Mouse (Mus musculus) adrenal gland, postnatal 10 days (tissue): ENCODE data around the gene Hdac4. TPM values are rescaled to one million over a fixed set of nuclear protein-coding genes. Genes with fewer than 3 reads are reported as not detected.

Experiments used
- DNase-seq: peaks from one replicate; pipeline ENCODE4 v3.0.0; 2021; ENCODE audit warnings: mixed read lengths
- total RNA-seq, 2 experiments: library from RNA; stranded (reverse); gene quantifications; 2 replicates each; pipeline ENCODE4 v1.2.3; 2021

Hdac4 gene
- total RNA-seq, 2 experiments from 2014 or later = 55.3 to 74.5 TPM

GRCm38 (mm10) chr1:92130470-92131100 is 64.9 kb downstream of the Hdac4 start:
- peak; percentile 85 for DNase-seq

- DNase-seq = no peak
Measured at GRCm38 (mm10) chr1:92129751-92130150, 65.7 kb downstream of the Hdac4 start.

DNA sequence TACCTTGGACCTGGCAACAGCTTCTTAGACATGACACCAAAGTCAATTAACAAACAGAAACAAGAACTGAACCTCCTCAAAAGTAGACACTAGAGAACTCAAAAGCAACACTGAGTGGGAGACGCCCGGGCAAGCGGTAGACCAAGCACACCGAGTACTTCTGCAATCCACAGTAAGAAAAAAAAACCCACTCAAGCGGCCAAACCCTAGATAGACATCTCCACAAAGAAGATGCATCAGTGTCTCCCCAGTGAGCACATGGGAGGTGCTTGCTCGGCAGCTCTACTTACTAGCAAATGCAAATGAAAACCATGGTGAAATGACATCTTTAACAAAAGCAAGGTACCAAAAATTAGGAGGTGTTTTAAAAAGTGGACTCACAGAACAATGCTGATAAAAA is 67.7 kb downstream of the Hdac4 start:
- no peak for DNase-seq

- DNase-seq = no peak
Measured at GRCm38 (mm10) chr1:92127366-92127765, 68.1 kb downstream of the Hdac4 start.

- no peak for DNase-seq
Measured at GRCm38 (mm10) chr1:92124497-92125201, 70.8 kb downstream of the Hdac4 start.

DNA sequence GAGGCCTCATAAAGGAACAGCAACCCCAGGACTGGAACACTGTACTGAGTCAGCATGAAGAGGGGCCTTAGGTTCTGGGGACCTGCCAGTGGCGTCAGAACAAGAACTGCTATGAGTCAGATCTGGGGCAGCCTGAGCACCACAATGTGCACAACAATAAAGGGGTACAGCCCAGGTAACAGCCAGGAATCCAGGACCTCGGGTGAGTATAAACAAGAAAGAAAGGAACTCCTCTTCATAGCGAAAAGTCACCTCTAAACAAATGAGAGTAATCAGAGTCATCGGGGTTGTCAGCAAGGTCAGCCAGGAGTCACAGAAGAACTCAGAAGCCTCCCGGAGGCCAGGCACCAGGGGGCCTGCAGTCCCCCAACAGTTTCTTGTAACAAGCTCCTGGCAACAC is 76.2 kb downstream of the Hdac4 start:
- no peak for DNase-seq

DNA sequence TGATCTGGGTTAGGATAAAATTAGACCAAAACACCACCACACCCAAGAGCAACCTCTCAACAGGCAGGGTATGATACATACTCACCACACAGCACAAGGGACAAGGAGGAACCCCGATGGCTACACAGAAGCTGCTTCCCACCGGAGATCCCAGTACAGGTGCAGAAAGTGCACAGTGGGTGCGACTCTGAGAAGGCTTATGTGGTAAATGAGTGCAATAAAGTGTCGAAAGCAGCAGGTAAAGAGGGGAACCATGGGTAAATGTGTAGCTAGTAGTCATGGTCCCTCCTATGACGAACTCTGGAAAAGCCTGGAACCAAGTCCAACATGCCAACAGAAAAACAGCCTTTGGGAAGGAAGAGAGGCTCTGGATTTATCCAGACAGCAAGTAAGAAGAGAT is 77.9 kb downstream of the Hdac4 start:
- no peak for DNase-seq

DNA sequence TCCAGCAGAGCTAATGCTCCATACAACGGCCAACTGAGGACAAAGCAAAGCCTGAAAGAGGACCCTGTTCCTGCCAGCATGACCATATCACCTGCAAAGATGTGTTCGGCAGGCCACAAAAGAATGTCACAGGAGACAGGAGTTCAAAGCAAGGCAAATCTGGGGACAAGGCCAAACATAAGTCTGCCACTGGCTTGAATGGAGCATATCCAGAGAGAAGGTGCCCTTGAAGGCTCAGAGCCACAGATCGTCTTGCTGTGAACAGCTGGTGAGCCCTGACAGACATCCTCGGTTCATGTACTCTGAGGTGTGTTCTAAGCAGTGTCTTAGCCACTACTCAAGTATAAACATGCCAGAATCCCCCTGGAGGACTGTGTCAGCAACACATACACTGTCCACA is 79.3 kb downstream of the Hdac4 start:
- DNase-seq = no peak

DNA sequence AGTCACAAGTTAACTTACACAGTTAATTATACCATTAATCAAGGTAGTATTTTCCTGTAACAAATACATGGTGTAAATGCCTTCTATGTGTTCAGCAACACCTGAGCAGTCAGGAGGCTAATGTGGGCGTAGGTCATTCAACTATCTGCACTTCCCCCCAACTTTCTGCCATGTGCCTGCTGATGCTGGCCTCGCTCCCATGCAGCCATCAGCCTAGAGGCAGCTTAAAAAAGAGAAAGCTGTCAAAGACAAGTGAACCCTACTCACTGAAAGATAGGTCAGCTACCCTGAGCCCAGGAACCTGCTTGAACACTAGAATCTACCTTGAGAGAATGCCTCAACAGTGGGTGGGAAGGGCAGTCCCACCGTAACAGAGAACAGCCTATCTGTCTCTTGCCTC is 81.4 kb downstream of the Hdac4 start:
- no peak for DNase-seq

GRCm38 (mm10) chr1:92113243-92114009 is 82.1 kb downstream of the Hdac4 start:
- DNase-seq = no peak

DNA sequence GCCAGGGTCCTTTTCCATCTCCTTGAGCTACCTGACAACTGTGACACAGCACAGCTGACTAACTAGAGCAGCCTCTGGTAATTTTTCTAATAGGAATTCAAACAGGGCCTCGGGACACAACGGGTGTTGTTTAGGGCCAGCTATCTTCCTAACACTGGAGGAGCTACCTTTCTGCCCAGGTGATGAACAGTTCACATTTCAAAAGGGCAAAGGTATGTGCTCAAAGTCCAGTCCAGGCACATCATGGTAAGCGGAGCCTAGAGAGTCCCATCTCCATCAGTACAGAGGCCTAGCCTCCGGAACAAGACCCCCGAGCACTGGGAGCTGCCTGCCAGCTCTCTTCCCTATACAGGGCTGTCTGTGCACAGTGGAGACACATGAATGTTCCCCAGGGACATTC is 82.9 kb downstream of the Hdac4 start:
- no peak for DNase-seq

DNA sequence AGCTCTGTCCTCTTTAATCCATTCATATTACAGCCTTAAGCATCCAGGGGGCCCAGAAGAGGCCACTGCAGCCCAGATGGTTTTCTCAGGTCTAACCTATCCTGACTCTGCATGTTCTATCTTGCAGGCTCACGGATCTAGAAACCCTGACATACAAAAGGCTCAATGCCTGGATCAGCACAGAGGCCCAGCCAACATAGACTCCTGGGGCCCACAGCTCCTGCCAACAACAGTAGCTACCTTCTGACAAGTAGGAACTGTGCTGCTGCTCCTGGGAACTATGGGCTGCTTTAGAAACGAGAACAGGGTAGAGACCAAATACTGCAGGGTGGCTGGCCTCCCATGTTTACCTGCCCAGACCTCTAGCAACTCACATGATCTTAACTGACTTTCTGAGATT is 83.9 kb downstream of the Hdac4 start:
- DNase-seq = no peak

DNA sequence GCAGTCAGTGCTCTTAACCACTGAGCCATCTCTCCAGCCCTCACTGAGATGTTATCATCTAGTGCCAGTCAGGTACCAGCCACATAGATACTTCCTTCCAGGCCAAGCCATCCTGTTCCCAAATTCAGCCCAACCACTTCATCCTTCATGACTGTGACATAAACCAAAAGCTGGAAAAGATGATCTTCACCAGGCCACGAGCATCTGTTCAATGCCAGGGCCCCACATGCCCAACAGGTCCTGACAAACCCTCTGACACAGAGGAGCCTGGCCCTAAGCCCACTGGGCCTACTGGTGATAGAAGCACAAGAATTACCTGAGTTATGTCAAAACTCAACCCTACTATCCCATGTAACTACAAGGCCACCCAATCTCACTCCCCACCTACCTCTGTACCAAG is 84.5 kb downstream of the Hdac4 start:
- no peak for DNase-seq

DNA sequence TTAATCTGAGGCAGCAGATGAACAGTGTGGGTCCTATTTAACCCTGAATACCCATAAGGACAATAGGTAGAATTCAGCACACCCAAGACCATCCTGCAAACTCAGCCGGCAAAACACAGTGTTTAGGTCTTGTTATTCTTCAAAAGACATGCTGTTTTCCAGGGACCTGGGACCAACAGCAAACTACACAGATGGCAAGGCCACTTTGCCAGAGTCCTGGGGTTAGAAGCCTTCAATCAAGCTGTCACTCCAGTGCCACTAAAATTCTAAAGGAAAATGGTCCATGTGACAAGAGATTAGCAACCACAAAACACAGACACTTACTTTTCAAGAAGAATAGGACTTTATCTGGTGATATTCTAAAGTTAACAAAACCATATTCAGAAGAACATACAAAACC is 86.3 kb downstream of the Hdac4 start:
- no peak for DNase-seq

GRCm38 (mm10) chr1:92108556-92108955 is 86.9 kb downstream of the Hdac4 start:
- DNase-seq = peak; percentile 33

DNA sequence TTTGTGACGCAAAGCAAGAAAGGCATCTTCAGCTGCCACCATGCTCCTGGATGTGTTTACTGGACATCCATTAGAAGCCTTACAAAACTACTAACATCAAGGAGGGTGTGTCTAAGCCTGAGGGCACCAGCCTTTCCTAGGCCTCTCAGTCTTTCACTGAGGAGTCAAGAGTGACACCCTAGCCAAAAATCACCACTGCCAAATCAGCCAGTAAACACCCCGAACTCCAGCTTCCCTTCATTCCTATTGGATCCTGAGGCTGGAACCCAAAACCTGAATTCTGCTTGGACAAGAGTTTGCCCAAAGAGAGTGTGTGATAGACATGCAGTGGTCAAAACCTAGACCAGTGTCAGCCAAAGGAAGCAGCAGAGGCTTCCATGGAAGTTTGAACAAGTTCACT is 87.5 kb downstream of the Hdac4 start:
- DNase-seq = no peak

DNA sequence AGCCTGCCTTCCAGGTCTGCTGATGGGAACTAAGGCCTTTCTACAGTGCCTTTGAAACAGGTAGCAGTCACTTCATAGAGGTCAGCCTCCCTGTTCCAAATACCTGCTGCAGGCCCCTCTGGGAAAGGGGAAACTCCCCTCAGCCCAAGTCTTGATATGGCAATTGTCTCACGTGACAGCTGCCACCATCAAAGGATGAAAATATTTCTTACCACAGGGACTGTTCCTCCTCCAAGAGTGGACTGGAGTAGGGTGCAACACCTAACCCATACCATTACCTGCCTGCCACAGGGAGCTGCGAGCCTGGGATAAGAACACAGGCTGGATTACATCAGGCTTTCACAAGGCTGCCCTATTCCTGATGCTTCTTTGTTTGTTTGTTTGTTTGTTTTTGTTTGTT is 88.0 kb downstream of the Hdac4 start:
- no peak for DNase-seq

DNA sequence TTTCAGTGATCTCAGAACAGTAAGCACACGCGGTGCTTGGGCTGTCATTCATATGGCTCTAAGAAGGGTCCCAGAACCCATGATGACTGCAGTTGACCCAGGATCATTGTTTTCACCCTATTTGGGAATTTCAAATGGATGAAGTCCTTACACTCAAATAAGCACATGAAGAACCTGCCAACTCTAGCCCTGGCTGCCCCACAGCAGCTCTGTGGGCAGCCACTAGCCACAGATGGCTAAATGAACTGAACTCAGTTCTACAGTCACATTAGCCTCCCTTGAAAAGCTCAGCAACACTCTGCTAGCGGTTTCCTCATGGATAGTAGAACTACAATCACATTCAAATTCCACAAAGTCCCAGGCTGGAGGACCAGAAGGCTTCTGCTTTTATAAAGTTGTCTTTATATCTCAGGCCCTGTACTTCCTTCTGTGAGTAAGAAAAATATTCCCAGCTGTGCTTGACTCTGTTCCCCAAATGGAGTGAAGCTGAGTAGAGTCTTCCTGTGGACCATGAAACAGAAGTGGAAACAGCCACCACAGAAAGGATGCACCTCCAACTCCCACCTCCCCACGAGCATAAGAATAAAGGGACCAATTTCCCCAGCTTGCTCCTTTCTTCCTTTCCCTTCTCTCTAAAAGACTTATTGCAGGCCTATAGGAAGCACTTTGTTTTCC is 88.9 kb downstream of the Hdac4 start:
- DNase-seq = no peak

DNA sequence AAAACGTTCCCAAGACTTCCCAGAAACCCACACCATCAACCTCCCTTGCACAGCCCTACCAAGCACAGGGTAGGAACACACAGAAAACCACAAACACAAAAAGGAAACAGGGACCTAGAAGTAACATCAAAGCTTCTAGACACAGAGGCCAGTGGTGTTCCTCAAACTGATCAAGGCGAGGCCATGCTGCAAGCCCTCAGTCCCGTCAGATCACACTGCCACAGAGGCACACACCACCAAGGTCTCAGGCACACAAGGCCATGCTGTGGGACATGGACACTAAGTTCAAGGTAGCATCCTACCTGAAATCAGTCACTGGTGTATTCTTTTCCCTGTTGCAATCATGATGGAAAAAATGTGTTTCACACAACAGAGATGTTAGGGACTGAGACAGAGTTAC is 90.8 kb downstream of the Hdac4 start:
- no peak for DNase-seq

- no peak for DNase-seq
Measured at GRCm38 (mm10) chr1:92103971-92104370, 91.5 kb downstream of the Hdac4 start.

DNA sequence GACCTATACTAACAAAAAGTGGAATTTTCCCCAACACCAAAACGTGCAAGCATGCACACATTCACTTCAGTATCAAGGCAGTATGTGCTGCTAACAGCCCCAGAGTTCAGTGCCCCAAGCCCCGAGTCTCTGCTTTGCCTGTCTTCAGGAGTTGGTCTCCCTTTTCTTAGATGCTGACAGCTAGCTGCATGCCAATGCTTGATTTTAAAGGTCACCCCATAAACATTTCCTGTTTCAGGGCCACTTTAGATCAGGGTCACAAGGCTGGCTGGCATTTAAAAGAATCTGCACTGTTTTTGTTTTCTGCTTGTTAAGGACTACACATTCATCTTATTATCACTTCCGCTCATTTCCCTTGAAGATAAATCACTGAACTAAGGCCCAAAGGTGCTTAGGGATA is 92.1 kb downstream of the Hdac4 start:
- DNase-seq = no peak

DNA sequence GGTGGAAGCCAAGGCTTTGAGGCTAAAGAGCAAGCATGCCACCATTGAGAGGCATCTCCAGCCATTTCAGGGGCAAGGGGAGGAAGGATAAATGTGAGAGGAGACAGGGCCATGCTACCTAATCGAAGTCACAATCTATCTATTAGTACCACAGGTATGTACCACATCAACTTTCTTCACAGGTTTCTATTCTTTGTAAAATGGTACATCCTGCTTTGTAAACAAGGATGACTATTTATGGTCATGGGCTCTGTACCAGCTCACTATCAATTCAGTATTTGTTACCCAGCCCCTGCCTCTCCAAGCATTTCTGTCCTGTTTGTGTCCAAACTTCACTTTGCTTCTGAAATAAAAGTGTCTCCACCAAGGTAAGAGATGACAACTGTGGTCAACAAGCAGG is 92.7 kb downstream of the Hdac4 start:
- no peak for DNase-seq

GRCm38 (mm10) chr1:92100371-92100891 is 95.1 kb downstream of the Hdac4 start:
- peak; percentile 78 for DNase-seq
